Mouse (Mus musculus): ENCODE results near the gene Grk3. TPM values are rescaled to one million over a fixed set of nuclear protein-coding genes. Genes with fewer than 3 reads are reported as not detected.

Gene Grk3
- total RNA-seq (2021) = 10 to 100 TPM; 30.9 to 45.9 TPM
- long read RNA-seq, experiment 1, full-length matches to known transcripts = 3 of 18 reads
- long read RNA-seq, experiment 1, partial matches to known transcripts = 11 of 18 reads
- long read RNA-seq, experiment 1, other reads (novel, unspliced or antisense) = 4 of 18 reads
- long read RNA-seq, experiment 2, full-length matches to known transcripts = 8 of 17 reads
- long read RNA-seq, experiment 2, partial matches to known transcripts = 8 of 17 reads
- long read RNA-seq, experiment 2, other reads (novel, unspliced or antisense) = 1 of 17 reads

DNA sequence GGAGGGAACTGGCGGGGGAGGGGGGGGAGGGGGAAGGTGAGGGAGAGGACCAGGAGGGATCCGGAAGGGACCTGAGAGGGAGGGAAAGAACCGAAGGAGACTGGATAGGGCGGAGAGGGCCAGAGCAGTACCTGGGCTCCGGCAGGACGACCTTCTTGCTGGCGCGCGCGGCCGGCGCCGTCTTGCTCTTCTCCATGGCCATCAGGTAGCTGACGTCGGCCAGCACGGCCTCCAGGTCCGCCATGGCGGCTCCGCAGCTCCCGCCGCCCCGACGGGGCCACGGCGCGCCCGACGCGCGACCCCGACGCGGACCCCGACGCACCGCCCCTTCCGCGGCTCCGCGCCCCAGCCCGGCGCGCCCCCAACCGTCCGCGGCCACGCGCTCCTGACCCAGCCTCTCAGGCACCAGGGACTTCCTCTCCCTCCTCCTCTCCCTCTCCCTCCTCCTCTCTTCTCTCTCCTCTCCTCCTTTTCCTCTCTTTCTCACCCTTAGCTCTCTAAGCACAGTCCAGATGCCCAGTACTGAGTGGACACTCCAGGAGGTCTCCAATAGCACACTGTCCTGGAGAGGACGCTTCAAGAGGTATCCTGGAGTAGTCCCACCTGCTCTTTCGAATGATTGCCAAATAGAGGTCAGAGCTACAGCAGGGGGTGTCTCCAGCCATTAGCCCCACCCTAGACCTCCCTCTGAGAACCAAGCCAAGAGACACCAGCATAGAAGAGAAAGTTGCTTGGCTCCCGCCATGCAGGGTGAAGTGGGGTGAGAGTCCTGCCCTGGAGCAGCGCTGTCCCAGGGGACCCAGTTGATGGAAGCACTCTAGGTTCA lies at the start of gene Grk3:
Gene Grk3, minus strand, starts transcription at position 556 of the 826 bp plus-strand sequence.
- peak; percentile 77 for DNase-seq

DNA sequence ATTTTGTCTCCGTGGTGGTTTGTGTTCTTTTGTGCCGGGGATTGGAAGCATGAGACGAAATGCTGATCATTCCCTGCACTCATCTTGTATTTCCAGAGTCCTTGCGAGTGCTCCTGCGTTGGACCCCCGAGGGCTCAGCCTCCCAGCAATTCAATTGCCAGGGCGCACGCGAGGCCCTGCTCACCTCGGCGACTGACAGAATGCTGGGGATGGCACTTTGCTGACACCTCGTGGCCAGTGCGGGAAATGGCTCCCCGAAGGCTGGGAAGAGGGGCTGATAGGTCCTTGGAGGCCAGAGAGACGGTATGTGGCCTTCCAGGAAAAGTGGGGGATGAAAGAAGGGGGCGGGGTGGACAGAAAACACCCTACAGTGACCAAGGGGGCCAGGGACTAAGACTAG lies 38.7 kb upstream of the Grk3 start:
- DNase-seq = peak; percentile 89

DNA sequence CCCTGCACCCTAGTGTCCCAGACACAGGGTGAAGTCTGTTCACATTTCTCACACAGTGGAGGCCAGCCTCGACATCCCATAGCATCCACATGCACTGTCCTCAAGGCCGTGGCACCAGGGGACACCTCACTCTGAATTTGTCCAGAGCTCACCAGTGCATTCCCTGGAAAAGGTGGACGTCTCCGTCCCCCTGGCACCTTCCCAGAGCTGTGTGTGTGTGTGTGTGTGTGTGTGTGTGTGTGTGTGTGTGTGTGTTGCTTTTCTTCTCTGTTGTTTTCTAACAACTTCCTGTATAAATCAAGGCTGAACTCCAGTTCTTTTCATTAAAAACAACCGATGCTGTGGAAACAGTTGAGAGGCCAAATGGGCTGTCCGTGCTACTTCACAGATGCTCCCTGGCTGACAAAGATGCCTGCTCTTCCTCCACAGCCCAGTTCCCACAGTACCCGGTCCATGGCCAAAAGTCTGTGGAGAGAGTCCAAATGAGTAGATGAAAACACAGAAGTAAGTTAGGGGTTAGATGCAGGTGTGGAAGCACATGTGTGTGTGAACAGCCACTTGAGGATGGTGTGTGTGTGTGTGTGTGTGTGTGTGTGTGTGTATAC lies 35.1 kb upstream of the Grk3 start:
- no peak for DNase-seq

DNA sequence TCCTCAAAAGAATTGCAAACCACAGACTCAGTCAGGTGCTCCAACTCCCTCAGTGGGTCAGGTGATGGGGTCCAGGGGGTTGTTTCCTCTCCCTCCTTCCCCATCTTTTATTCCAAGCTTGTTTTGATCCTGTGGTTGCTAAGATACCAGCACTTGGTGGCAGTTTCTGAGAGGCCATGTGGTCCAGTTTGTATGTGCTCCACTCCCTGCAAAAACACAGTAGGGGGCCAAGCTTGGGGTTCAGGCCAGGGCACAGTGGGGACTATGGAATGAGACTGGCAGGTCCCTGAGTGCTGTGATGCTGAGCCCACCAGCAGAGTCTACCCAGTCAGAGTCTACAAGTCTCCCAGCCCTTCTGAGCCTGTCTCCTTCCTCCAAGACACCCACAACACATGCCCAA lies 34.3 kb upstream of the Grk3 start:
- DNase-seq = no peak

GRCm38 (mm10) chr5:113045511-113046273 lies 30.1 kb upstream of the Grk3 start:
- no peak for DNase-seq

DNA sequence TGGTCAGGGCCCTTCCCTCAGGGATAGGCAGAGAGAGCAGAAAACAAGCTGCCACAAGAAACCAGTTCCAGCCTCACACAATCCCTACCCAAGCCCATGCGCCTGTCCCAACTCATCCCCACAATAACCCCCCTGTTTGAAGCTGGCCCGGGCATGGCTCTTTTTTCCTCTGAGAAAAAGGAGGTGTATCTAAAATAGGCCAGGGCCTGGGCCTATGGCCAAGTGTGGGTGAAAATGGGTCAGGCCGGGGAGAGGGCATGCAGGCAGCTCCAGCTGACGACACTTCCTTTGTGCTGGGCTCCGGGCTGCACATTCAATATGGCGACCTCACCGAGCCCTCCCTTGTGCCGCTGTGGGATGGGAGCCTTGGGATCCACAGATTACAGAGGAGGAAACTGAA lies 27.9 kb upstream of the Grk3 start:
- DNase-seq = peak; percentile 79

DNA sequence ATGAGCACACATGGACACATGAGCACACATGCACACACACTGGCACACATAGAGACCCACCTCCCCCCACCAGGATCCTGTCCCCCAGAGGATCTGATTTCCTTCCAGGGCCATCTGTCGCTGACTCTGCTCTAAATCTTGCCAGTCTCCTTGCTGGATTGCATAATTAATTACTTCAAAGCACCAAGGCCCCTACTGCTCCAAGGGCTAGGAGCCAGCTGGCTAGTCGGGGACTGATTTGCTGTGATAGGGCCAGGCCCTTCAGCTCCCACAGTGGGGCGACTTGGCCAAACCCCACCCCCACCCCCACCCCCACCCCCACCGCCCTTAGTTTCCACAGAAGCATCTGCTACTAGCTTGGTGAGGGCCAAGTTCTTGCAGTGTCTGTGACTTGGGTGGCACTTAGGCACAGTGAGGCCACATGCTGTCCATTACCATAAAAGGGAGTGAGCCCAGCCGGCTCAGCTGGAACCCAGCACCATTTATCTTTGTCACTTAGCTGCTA lies 26.0 kb upstream of the Grk3 start:
- DNase-seq = peak; percentile 75

DNA sequence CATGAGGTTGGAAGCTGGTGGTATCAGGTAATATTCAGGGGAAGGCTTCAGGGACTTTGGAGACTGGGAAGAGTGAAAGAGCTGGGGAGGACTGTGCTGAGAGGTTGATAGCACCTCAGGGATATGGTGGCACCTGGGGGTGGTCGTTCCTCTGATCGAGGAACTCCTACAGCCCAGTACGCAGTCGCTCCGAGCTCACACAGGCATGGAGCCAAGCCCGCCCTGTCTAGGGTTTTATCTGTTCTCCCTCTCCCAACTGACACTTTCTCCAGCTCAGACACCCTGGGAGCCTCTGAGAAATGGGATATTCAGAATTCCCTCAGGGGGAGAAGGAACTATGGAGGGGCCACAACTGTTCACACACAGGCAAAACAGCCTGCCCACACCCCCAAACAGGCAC lies 25.2 kb upstream of the Grk3 start:
- peak; percentile 39 for DNase-seq

- no peak for DNase-seq
These were observed 23.0 kb upstream of the Grk3 start for GRCm38 (mm10) chr5:113038601-113039000.

DNA sequence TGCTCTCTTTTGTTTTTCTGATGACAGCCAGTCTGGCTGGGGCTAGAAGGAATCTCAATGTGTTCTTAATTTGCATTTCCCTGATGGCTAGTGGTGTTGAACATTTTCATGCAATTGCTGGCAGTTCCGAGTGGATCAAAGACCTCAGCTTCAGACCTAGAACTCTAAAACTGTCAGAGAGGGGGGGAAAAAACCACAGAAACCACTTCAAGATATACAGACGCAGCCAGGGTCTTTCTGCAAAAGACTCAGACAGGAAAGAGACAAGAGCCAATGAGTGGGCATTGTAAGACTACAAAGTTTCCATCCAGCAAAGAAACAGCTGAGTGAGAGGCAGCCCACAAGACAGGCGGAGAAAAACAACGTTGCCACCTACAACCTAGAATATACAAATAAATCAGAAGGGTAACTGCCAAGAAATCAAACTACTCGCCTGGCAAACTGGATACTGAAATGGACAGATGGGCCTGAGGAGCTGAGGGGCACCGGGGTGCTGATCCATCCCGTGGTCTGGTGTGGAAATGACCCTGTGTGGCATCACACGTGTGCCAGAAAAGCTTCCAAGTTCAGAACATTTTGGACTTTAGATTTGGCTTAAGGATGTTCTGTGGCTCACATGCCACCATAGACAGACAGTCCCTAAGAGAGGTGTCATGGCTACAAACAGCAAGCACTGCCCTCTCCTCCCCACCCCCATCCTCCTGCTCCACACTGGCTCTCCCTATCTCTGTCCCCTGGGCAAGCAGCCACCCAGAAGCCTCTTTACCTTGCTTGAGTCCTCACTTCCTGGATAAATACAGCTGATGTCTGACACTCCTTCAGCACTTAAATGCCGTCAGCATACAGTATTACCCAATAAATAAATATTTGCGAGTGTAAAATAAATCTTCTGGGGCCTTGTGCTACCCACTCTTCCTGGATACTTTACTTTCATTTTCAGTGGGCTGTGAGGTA lies 19.8 kb upstream of the Grk3 start:
- no peak for DNase-seq

DNA sequence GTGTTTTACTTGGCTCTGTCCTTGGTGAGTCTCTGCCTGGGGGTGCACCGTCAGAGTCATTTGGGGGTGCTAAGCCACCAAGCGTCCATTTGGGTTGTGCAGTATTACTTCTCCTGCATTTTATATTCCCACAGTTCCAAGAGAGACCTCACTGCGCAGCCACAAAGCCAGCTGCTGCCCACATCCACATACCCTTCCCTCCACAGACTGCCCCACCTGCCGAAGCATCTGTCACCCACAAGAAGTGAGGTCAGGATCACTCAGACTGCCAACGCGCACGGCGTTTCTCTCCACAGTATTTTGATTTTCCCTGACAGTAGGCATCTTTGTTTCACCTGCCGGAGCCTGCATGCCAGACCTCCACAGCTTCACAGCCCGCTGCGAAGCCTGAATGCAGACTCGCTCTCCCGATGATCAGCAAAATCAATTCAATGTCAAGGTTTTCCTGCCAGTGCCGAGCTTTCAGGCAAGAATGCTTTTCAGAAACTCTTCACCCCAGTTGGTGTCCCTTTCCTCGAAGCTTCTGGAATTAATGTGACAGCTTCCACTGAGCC lies 15.7 kb upstream of the Grk3 start:
- DNase-seq = no peak

- DNase-seq = no peak
These were observed 14.5 kb upstream of the Grk3 start for GRCm38 (mm10) chr5:113030082-113030481.

GRCm38 (mm10) chr5:113026706-113027105 lies 11.1 kb upstream of the Grk3 start:
- DNase-seq = no peak

DNA sequence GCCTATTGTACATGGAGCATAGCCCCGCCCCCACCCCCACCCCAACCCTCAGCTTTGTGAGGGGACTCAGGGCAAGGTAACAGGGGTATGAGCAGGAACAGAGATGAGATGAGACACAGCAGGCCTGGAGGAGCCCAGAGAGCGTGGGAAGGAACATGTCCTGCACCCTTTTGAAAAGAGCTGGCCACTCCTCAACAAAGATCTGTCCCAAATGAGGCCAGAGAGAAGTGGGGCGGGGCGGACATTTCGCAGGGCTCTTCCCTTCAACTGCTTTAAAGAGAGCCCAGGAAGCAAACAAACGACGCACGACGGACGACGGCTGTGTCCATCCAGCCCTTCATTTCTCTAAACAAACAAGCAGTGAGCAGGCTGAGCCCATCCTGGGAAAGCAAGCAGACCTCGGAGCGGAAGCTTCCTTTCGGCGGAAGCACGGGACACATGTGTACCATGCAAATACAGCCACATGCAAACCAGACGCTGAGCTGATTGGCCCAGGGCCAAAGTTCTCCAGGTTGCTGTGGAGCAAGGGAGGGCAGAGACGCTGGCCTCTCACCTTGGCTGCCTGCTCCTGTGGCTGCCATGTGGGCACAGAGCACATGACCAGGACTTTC lies 8.7 kb upstream of the Grk3 start:
- DNase-seq = peak; percentile 72

DNA sequence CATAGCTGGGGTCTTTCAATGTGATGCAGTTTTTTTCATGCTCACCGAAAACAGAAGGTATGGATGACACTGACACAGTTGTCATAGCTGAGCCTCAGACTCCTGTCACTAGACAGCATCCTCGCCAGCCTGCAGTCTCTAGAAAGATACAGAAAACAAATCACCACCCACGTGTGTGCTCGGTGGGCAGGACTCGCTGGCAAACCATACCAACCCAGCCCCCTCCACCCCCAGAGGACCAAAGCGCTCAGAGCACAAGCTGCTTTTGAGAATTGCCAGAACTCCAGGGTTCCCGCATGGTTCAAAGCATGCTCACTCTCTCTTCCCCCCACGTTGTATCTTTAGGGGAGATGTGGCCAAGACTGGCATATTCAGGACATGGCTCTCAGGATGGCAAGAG lies 2.6 kb upstream of the Grk3 start:
- DNase-seq = no peak

DNA sequence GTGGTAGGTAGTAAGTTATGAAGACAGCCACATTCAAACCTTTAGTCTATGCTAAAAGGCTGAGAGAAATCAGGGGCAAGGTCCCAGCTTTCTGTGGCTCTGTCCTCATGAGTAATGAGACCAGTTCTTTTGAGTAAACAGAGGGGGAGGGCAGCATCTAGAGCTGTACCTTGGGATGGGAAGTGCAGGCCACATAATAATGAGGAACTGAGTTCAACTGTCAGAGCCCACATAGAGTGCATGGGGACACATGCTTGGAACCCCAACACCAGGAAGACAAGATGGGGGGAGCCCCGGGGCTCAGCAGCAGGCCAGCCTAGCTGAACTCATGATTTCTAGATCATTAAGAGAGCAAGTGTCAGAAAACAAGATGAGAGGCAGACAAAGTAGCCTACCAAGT lies 1.4 kb upstream of the Grk3 start:
- DNase-seq = no peak

- peak; percentile 71 for DNase-seq
These were observed 769 bp downstream of the Grk3 start for GRCm38 (mm10) chr5:113014808-113015235.

DNA sequence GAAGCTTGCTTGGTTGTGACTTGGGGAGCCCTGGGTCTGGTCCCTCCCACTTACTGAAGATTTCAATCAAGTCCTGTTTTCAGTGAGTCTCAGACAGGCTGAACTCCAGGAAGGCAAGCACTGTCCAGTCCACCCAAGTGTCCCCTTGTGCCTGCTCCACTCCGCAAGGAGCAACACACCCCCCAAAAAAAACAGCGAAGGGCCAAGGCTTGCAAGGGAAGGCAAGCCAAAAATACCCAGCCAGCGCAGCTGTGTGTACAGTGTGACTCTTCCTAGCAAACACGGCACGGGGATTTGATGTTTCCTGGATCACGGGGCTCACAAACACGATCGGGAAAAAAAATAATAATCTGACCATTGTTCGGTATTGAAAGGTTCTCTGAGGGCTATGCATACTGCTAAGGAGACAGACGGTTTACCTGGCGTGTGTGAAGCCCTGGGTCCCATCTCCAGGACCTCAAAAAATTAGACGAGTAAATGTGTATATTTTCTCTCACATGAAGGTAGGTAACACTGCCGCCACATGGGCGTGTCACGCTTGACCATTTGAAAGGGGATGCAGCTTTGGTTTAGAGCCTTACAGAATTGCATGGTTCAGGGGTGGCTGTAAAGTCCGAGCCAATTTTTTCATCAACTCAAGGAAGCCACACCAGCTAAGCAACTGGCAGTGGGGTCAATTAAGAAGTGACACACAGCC lies 1.3 kb downstream of the Grk3 start:
- DNase-seq = no peak

DNA sequence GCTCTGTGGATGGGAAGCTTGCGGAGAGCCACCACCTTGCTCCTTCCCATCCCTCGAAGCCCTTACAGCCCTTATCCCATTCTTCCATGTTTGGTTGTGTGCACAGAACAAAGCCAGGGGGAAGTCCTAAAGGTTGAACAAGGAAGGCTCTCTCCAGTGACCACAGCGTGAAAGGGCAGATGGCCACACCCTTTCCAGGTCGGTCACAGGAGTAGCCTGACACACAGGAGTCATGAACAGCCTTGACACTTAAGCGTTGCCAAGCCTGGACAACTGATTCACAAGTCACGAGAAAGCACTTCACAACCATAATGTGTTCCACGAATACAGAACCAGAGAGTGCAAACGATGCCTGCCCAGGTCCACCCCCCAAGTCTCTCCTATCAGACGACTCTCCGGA lies 3.7 kb downstream of the Grk3 start:
- DNase-seq = no peak

Data from adrenal gland, postnatal 10 days (tissue).